Mouse (Mus musculus) heart, adult 2 months (tissue): ENCODE results near the gene Hhipl1.

ENCODE experiments used
- CTCF ChIP-seq: fragments of 200-600 bp; IDR thresholded peaks from 2 replicates; pipeline ENCODE4 v1.8.1; 2022; ENCODE audit warnings: antibody characterized with exemption, mild to moderate bottlenecking, moderate library complexity
- POLR2A ChIP-seq: fragments of 200-500 bp; IDR thresholded peaks from 2 replicates; pipeline ENCODE4 v1.6.1; 2011; ENCODE audit warnings: mild to moderate bottlenecking, low read depth, low read length, control low read depth; ENCODE audit not compliant: insufficient read depth

DNA sequence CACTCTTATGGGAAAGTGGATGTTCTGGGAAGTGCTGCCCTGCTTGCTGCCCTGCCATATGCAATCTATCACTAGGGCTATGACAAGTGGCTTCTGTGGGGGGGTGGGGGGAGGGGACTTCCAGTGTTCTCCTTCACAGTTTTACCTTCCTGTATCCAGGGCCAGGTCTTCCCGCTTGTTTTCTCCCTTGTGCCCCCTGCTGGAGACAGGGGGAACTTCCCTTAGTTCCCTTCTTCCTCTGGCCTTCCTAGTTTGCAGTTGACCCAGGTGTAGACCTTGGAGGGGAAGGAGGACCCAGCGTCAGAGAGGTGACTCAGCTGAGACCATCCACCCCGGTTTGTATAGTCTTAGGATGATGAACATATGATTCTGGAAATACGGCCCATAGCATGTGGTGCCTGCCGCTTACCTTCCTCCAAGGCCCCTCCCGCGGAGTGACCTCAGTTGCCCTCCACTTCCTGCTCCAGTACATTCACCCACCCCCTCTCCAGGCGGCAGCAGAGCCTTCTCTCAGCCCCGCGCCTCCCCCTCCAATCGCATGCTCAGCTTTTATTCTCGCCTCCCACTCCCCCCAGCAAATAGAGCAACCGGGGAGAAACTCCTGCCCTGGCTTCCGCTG lies 32.6 kb downstream of the Hhipl1 start:
- TF ChIP-seq CTCF (peak; percentile 78), POLR2A (no peak)
